Mouse (Mus musculus) hindbrain, embryonic 14.5 days (tissue): ENCODE results near the gene Kpna4. TPM values are rescaled to one million over a fixed set of nuclear protein-coding genes. Genes with fewer than 3 reads are reported as not detected.

ENCODE experiments used
- ATAC-seq: fragments of 200-750 bp; cut with Nextera tagmentation; 2 replicates; pipeline ENCODE4 v1.8.0; 2017; ENCODE audit warnings: moderate number of reproducible peaks, mild to moderate bottlenecking, moderate TSS enrichment, moderate library complexity; ENCODE audit not compliant: low FRiP score
- DNase-seq: peaks from one replicate; pipeline ENCODE4 v3.0.0-alpha.2; 2015; ENCODE audit warnings: low spot score
- H3K27ac ChIP-seq: fragments of 300-500 bp; sonication (generic); 2 replicates; pipeline ENCODE4 v1.5.1; 2014; ENCODE audit warnings: mild to moderate bottlenecking, moderate library complexity
- H3K27me3 ChIP-seq: fragments of 300-500 bp; sonication (generic); 2 replicates; pipeline ENCODE4 v1.6.1; 2014; ENCODE audit warnings: mild to moderate bottlenecking, low read length, mixed read lengths; ENCODE audit not compliant: control insufficient read depth, insufficient read depth
- H3K36me3 ChIP-seq: fragments of 300-500 bp; sonication (generic); replicated peaks from 2 replicates; pipeline ENCODE4 v1.6.1; 2014; ENCODE audit not compliant: control insufficient read depth, insufficient read depth
- H3K4me1 ChIP-seq: fragments of 300-500 bp; sonication (generic); replicated peaks from 2 replicates; pipeline ENCODE4 v1.6.1; 2014; ENCODE audit warnings: antibody characterized with exemption, low read length, mixed read lengths; ENCODE audit not compliant: control insufficient read depth, insufficient read depth
- H3K4me2 ChIP-seq: fragments of 300-500 bp; sonication (generic); replicated peaks from 2 replicates; pipeline ENCODE4 v1.6.1; 2014; ENCODE audit warnings: mild to moderate bottlenecking, moderate library complexity
- H3K4me3 ChIP-seq: fragments of 300-500 bp; sonication (generic); replicated peaks from 2 replicates; pipeline ENCODE4 v1.5.1; 2014; ENCODE audit warnings: mild to moderate bottlenecking, low read length
- H3K9ac ChIP-seq: fragments of 300-500 bp; sonication (generic); 2 replicates; pipeline ENCODE4 v1.6.1; 2014
- H3K9me3 ChIP-seq: fragments of 300-500 bp; sonication (generic); 2 replicates; pipeline ENCODE4 v1.6.1; 2016; ENCODE audit warnings: low read length; ENCODE audit not compliant: control insufficient read depth
- WGBS: fragments of 180-500 bp; shearing (Covaris S2); extraction: QIAGEN DNeasy Blood & Tissue Kit; methylation state at CpG from one replicate; pipeline ENCODE4 v1.1.7; 2014; 5-methylcytosine and 5-hydroxymethylcytosine counted together
- polyA plus RNA-seq: library from polyadenylated mRNA; unstranded; fragments of >200 nt; fragmentation: Nextera tagmentation; extraction: Ambion mirVana; gene quantifications from 2 replicates; pipeline ENCODE4 v1.2.1, GENCODE M21; 2014

Gene Kpna4
- polyA plus RNA-seq, 1 experiment from 2014 or later = 40.9 TPM

GRCm38 (mm10) chr3:69125891-69126508 lies 913 bp downstream of the Kpna4 start:
- H3K36me3 ChIP-seq = no peaks in the 10 kb centered on the region
- no peaks in the 10 kb centered on the region for H3K9me3 ChIP-seq
- DNase-seq (peak; percentile 61), ATAC-seq (no peak)
- peak overlapping the region; percentile 91 for H3K9ac ChIP-seq
- H3K27ac ChIP-seq = peak overlapping the region; percentile 95
- peak overlapping the region; percentile 74 for H3K4me2 ChIP-seq
- 0% methylated on average over 34 of the region's 35 CpGs for WGBS
- peak overlapping the region; percentile 82 for H3K4me3 ChIP-seq
- H3K4me1 ChIP-seq = peaks cover 22% of the 10 kb centered on the region
- 0 out of 2 replicates have a peak, but pooled peaks cover 3% of the 10 kb centered on the region for H3K27me3 ChIP-seq

- H3K27me3 ChIP-seq = 0 out of 2 replicates have a peak, but pooled peaks cover 3% of the 10 kb centered on the region
- 21% methylated on average over 4 of the region's 4 CpGs for WGBS
- peak overlapping the region; percentile 91 for H3K9ac ChIP-seq
- H3K27ac ChIP-seq = peak overlapping the region; percentile 95; the same call in 1 of the 2 replicates
- DNase-seq = no peak
- no peak for ATAC-seq
- H3K4me1 ChIP-seq = peaks cover 22% of the 10 kb centered on the region
- H3K36me3 ChIP-seq = no peaks in the 10 kb centered on the region
- no peaks in the 10 kb centered on the region for H3K9me3 ChIP-seq
- H3K4me3 ChIP-seq = peak overlapping the region; percentile 82
- peak overlapping the region; percentile 74 for H3K4me2 ChIP-seq
These were observed 1.5 kb downstream of the Kpna4 start for GRCm38 (mm10) chr3:69125461-69125860.

GRCm38 (mm10) chr3:69118827-69119226 lies 8.1 kb downstream of the Kpna4 start:
- WGBS = 47% methylated on average over 3 of the region's 3 CpGs
- Histone ChIP-seq H3K9ac (no peak overlapping the region), H3K4me2 (no peak overlapping the region), H3K36me3 (no peaks in the 10 kb centered on the region), H3K27ac (no peak overlapping the region), H3K4me3 (no peak overlapping the region), H3K27me3 (no peaks in the 10 kb centered on the region), H3K9me3 (no peaks in the 10 kb centered on the region), H3K4me1 (peaks cover 12% of the 10 kb centered on the region)
- ATAC-seq (peak; percentile 43; the same call in 1 of the 2 replicates), DNase-seq (no peak)

DNA sequence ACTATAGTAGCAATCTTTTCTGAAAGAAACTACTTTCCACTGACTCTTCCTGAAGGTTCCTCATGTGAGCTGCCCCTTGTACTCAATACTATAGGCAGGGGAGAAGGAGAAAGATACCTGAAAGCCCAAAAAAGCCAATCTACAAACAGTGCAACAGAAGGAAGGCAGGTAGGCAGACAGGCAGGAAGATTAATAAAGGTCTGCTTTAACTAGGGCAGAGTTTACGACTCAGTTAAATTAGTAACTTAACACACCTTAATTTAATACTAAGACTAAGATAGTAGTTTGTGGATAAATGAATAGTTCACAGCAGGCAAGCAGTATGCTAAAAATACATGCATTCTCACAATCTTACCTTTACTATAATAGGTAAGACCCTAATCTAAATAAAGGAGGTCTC lies 12.2 kb downstream of the Kpna4 start:
- no peak for ATAC-seq
- no peaks in the 10 kb centered on the region for H3K9me3 ChIP-seq
- no peak overlapping the region for H3K27ac ChIP-seq
- no peak for DNase-seq
- no peak overlapping the region for H3K4me3 ChIP-seq
- H3K9ac ChIP-seq = no peak overlapping the region
- H3K4me1 ChIP-seq = peaks cover 4% of the 10 kb centered on the region; the same call in 1 of the 2 replicates
- H3K36me3 ChIP-seq = no peaks in the 10 kb centered on the region
- 94% methylated on average over 1 of the region's 1 CpGs for WGBS
- no peaks in the 10 kb centered on the region for H3K27me3 ChIP-seq
- H3K4me2 ChIP-seq = no peak overlapping the region

GRCm38 (mm10) chr3:69113956-69114355 lies 13.0 kb downstream of the Kpna4 start:
- peaks cover 3% of the 10 kb centered on the region; the same call in 1 of the 2 replicates for H3K4me1 ChIP-seq
- no peak overlapping the region for H3K27ac ChIP-seq
- H3K4me2 ChIP-seq = no peak overlapping the region
- ATAC-seq (no peak), DNase-seq (no peak)
- no peak overlapping the region for H3K4me3 ChIP-seq
- H3K36me3 ChIP-seq = no peaks in the 10 kb centered on the region
- H3K27me3 ChIP-seq = no peaks in the 10 kb centered on the region
- 84% methylated on average over 1 of the region's 1 CpGs for WGBS
- H3K9ac ChIP-seq = no peak overlapping the region
- H3K9me3 ChIP-seq = no peaks in the 10 kb centered on the region

- H3K4me3 ChIP-seq = no peak overlapping the region
- 94% methylated on average over 1 of the region's 1 CpGs for WGBS
- no peak overlapping the region for H3K27ac ChIP-seq
- H3K9me3 ChIP-seq = no peaks in the 10 kb centered on the region
- H3K4me2 ChIP-seq = no peak overlapping the region
- DNase-seq (no peak), ATAC-seq (no peak)
- no peaks in the 10 kb centered on the region for H3K36me3 ChIP-seq
- no peaks in the 10 kb centered on the region for H3K27me3 ChIP-seq
- H3K9ac ChIP-seq = no peak overlapping the region
- no peaks in the 10 kb centered on the region for H3K4me1 ChIP-seq
These were observed 17.8 kb downstream of the Kpna4 start for GRCm38 (mm10) chr3:69109079-69109478.

GRCm38 (mm10) chr3:69094456-69094855 lies 32.5 kb downstream of the Kpna4 start:
- Histone ChIP-seq H3K4me1 (no peaks in the 10 kb centered on the region), H3K27me3 (no peaks in the 10 kb centered on the region), H3K36me3 (peaks cover 79% of the 10 kb centered on the region), H3K27ac (no peak overlapping the region), H3K9me3 (no peaks in the 10 kb centered on the region), H3K4me2 (no peak overlapping the region), H3K9ac (no peak overlapping the region), H3K4me3 (no peak overlapping the region)
- DNase-seq = no peak
- 93% methylated on average over 7 of the region's 7 CpGs for WGBS
- ATAC-seq = no peak

DNA sequence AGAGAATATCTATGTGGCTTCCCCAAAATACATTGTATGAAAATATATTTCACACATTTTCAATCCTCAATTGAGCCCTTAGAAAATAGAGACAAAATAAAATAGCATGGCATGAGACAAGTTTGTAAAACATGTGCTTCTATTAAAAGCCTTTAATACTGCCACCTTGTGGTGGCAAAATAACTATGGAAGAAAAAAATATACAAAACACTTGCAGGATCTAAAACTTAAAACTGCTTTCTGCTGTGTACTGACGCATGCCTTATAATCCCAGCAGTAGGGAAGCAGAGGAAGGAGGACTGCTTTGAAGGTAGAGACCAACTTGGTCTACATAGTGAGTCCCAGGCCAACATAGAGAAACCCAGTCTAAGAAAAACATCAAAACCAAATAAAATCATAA lies 62.9 kb downstream of the Kpna4 start:
- Histone ChIP-seq H3K27me3 (no peaks in the 10 kb centered on the region), H3K4me1 (no peaks in the 10 kb centered on the region), H3K9me3 (no peaks in the 10 kb centered on the region), H3K4me3 (no peak overlapping the region), H3K36me3 (no peaks in the 10 kb centered on the region), H3K27ac (no peak overlapping the region), H3K4me2 (no peak overlapping the region), H3K9ac (no peak overlapping the region)
- 56% methylated on average over 1 of the region's 1 CpGs for WGBS
- ATAC-seq (no peak), DNase-seq (peak; percentile 64)

- no peak for DNase-seq
- no peak for ATAC-seq
- no peaks in the 10 kb centered on the region for H3K27me3 ChIP-seq
- no peaks in the 10 kb centered on the region for H3K36me3 ChIP-seq
- no peak overlapping the region for H3K27ac ChIP-seq
- no peak overlapping the region for H3K9ac ChIP-seq
- WGBS = 92% methylated on average over 1 of the region's 1 CpGs
- no peaks in the 10 kb centered on the region for H3K9me3 ChIP-seq
- H3K4me1 ChIP-seq = no peaks in the 10 kb centered on the region
- H3K4me2 ChIP-seq = no peak overlapping the region
- H3K4me3 ChIP-seq = no peak overlapping the region
These were observed 64.1 kb downstream of the Kpna4 start for GRCm38 (mm10) chr3:69062764-69063163.

- H3K4me3 ChIP-seq = no peak overlapping the region
- ATAC-seq = no peak
- DNase-seq = no peak
- H3K4me2 ChIP-seq = no peak overlapping the region
- H3K27me3 ChIP-seq = no peaks in the 10 kb centered on the region
- no peak overlapping the region for H3K27ac ChIP-seq
- H3K4me1 ChIP-seq = no peaks in the 10 kb centered on the region
- H3K9ac ChIP-seq = no peak overlapping the region
- WGBS = 96% methylated on average over 4 of the region's 4 CpGs
- H3K9me3 ChIP-seq = no peaks in the 10 kb centered on the region
- H3K36me3 ChIP-seq = no peaks in the 10 kb centered on the region
These were observed 66.2 kb downstream of the Kpna4 start for GRCm38 (mm10) chr3:69060672-69061071.
